Mouse (Mus musculus) E14TG2a.4 (cell line): Measurements from ENCODE around the gene Dpf3.

Experiments
- CTCF ChIP-seq: conservative IDR thresholded peaks from 2 replicates; pipeline ENCODE4 v1.5.1; 2014; ENCODE audit warnings: low read length
- POU5F1 ChIP-seq: IDR thresholded peaks from 2 replicates; pipeline ENCODE4 v1.6.1; 2014; ENCODE audit warnings: low read length, borderline replicate concordance

DNA sequence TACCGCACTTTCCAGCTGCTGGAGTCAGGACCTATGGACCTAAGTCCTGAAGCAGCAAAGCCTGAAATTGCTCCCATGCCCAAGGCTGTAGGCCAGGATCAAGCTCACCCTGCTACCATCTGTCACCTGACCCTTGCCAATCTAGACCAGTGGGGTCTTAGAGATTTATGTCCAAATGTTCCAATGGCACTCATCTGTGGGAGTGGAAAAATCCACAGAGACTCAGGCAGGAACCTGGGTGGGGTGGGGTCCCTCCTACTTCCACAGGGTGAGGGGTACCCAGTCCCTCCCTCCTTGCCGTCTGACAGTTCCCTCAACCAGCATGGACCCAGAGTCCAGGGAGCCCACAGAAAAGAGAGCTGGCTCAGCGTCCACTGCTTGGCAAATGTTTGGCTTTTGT is 276.8 kb downstream of the Dpf3 start:
- no peak for TF ChIP-seq CTCF
- TF ChIP-seq POU5F1: no peak
